Mouse (Mus musculus) kidney, adult 18-20 months (tissue): ENCODE measurements around the gene Rbpms2.

Source experiments
- DNase-seq: peaks from one replicate; pipeline ENCODE4 v3.0.0; 2021

Rbpms2 gene

DNA sequence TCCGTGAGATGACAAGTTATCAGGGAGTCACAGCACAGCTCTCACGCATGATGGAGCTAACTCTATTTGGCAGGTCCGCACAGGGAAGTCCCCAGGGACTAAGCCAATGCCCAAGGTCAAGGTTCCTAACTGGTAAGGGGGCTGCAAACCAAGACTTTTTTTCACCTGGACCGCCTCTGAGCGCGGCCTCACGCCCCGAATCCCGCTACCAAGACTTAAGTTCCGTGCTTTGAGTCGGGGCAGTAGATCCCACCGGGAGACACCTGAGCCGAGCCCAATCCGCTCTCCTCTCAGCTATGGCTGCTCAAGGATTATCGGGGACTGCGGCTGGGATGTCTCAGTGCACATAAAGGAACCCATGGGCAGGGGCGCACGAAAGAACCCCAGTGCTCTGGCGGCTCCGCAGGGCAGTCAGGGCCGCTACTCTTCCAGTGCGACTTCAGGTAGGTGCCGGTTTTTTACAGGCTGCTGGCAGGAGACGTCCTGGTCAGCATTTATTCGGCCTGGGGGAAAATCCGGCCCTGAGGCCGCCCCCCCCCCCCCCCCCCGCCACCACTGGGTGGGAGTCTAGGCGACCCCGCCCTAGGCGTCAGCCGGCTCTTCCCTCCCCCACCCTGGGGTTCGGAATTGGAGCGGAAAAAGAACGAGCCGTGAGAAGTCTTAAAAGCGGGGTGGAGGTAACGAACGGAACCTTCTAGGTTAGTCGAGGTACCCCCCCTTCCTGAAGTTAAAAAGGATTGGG, at the start of gene Rbpms2:
Rbpms2 (plus strand) TSS at position 624 of the 742 bp plus-strand sequence.
- peak; percentile 75 for DNase-seq

DNA sequence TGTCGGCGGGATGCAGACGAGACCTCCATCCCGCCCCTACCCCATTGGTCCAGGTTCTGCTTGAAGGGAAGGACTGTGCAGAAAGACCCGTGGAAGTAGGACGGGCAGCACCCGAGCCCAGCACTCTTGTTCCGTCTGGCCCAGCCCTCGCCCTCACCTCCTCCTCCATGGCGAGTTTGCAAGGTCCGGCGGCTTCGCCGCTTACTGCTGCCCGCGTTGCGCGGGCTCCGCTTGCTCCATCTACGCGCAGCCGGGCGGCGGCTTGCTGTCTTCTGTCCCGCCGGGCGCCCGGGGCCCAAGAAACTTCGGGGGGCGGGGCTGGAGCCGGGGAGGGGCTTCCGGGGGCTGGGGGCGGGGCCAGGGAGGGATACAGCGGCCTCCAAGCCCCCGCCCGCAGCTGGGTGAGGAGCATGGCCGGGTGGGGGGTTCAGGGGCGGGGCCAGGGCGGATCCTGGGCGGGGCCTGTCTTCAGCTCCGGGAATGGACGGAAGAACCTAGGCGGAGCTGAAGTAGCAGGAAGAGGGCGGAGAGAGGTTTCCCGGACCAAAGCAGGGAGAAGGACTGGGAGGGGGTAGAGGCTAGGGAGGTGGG, 49.6 kb upstream of the Rbpms2 start, which contains the start of gene Plekho2:
Plekho2 (minus strand) TSS at position 260 of the 591 bp plus-strand sequence.
- peak; percentile 91 for DNase-seq

DNA sequence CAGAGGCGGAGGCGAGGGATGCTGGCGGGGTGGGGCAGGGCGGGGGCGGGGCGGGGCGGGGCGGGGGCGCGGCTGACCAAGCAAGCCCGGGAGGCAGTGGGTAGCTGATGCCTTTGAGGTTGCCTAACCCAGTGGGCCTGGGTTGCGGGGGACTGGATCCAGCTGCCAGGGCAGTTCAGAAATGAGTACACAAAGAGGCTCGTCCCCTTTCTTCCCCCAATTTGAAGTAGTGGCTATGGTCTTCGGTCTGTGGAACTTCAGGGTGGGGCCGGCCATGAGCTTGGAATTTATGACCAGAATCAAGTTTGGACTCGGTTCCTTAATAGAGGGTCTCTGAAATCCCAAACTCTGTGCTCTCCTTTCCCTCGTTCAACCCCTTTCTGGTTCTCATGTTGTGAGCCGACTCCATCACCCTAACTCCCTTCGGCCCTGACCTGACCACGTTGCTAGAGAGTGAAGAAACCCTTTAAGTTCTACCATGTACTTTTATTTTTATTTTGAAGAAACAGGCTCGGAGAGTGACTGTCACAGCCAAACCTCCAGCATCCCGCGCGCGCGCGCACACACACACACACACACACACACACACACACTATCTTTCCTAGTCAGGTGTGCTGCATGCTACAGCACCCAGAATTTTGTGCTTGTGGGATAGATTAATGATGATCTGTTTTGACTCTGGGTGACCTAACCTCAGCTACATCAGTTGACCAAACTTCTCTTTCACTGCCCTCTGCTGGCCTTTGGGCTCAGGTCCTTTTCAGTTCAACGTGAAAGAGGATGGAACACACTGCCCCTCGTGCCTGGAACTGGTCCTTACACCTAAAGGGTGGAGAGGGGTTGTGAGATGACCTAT, 48.8 kb upstream of the Rbpms2 start:
- DNase-seq: peak; percentile 85

DNA sequence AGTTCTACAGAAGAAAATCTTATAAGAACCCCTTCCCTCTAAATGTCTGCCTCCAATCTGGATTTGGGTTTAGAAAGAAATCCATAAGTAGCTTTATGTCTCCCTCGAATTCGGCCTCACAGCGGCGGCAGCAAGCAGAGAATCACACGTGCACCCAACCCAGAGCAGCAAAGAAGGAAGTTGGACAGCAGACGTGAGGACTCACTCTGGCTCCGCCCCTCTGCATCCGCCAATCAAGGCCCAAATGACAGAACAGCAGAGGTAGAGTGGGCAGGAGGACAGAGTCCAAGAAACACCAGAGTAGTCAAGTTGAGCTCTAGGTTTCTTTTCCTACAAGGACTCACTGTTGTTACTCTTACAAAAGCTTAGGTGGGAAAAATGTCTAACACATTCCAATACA, 46.4 kb upstream of the Rbpms2 start:
- peak; percentile 48 for DNase-seq

DNA sequence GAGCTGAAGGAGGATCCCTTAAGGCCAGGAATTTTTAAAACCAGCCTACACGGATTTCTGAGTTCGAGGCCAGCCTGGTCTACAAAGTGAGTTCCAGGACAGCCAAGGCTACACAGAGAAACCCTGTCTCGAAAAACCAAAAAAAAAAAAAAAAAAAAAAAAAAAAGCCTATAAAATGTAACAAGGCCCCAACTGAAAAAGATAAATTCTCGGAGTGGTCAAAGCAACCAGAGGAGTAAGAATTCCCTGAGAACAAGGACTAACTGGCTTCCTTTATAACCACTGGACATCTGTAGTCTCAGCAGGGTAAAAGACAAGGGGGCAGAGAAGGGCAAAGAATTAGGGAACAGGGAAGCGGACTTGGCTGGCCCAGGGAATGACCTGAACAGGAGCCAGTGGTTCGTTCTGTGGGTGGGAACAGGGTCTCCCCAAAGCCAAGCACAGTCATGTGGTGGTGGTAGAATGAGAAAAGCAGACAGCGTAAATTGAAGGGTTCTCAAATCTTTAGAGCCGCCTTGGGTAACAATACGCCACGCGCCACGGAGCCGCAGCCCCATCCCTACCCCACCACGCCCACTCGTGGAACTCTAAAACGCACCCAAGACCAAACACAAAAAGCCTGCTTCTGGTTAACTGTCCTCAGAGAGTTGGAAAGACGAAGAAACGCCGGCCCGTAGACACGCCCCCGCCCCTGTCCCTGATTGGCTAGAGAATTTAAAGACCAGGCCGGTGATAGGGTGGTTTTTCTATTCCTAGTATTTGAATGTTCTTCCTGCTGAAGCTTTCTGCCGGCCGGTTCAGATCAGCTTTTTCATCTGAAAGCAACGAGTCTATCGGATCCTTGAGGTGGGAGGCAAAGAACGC, 42.8 kb upstream of the Rbpms2 start, which contains the start of gene Pif1:
Pif1 (plus strand) TSS at position 755 of the 864 bp plus-strand sequence.
- DNase-seq: peak; percentile 83

DNA sequence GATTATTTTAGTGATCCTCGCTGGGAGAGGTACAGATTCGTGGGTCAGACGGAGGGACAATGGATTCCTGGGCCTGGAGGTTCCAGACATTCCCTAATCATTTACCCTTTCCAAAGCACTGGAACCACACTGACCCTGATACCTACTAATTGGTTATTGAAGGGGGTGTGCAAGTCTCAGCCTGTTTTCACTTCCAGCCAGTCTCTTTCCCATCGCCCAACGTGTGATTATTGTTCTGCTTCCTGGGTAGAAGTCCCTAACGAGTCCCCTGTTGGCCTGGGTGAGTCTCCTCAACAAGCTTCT, 42.2 kb upstream of the Rbpms2 start:
- no peak for DNase-seq

DNA sequence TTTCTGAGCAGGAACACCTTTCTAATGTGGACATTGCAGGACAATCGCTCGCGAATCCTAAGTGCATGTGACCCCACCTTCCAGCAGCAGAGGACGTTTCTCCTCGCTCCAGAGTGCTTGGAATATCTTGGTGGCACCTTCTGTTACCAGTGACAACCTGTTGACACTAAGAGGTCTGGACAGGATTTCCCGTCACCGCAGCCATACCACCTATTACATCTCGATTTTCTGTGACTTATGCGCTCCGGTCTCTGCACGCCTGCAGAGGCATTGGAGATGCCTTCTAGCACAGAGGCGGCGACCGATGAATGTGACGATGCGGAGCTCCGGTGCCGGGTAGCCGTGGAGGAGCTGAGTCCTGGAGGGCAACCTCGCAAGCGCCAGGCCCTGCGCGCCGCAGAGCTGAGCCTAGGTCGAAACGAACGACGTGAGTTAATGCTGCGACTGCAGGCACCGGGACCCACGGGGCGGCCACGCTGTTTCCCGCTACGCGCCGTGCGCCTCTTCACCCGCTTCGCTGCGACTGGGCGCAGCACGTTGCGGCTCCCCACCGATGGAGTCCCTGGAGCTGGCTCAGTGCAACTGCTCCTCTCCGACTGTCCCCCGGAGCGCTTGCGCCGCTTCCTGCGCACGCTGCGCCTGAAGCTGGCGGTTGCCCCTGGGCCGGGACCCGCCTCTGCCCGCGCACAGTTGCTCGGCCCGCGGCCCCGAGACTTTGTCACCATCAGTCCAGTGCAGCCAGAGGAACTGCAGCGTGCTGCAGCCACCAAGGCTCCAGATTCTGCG, 41.7 kb upstream of the Rbpms2 start:
- no peak for DNase-seq

DNA sequence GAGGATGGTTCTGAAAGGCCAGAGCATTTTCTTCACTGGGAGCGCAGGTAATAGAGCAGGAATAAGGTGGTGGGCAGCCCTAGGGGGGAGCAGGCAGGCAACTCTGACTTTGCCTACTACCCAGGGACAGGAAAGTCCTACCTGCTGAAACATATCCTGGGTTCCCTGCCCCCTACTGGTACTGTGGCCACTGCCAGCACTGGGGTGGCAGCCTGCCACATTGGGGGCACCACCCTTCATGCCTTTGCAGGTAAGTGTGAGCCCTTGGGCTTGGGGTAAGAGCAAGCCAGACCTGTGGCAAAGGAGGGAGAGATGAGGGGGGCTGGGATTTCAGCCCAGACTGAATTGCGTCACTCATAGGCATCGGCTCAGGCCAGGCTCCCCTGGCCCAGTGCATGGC, 40.4 kb upstream of the Rbpms2 start:
- DNase-seq: no peak

DNA sequence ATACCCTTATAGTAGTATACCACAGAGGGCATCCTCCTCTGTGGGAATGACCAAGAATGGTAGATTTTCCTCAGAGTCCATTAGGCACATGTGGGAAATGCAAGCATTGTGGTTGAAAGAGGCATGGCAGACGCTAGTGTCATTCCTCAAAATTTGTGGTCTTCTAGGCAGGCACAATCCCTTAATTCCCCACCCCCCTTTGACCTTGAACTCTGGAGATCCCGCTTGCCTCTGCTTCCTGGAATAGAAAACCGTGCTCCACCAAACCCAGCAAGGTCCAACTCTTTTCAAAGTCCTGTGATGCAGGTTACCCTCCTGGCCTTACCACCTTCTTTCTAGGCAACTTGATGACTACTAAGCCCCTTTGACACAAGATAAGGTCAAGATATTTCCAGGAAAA, 36.7 kb upstream of the Rbpms2 start:
- DNase-seq: no peak

DNA sequence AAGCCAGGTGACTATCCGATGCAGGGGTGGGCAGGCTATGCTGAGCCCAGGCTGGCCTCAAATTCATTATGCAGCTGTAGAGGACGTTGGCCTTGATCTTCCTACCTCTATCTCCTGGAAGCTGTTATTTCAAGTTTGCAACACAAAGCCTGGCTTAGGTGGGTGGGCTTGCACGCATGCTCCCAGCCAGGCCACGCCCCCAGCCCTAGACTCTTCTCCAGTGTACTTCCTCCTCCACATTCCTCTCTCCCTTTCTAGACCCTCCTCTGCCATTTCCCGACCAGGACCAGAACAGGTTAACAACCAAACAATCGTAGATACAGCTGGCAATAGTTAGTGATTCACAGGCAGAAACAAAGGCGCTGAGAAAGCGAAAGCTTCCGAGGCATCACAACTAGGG, 35.9 kb upstream of the Rbpms2 start:
- no peak for DNase-seq

DNA sequence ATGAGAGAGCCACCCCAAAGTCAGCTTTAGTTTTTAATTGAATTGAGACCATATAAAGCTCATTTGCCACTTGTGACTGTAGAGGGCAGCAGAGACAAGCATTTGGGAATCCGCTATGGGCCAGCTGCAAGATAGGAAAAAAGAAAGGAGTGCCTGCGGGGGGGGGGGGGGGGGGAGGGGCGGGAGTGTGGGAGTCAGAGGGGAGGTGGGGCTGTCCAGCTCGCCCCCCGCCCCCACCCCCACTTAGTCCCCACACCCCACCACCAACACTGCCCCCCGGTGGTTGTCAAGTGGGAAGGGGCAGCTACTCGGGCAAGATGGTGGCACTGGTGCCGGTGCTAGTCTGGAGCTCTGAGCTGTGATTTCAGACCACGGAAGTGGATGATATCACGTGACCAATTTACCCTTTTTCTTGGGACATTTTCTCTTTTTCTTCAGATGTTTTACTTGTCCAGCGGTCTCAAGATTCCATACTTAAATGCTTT, 30.6 kb upstream of the Rbpms2 start:
- DNase-seq: peak; percentile 36

DNA sequence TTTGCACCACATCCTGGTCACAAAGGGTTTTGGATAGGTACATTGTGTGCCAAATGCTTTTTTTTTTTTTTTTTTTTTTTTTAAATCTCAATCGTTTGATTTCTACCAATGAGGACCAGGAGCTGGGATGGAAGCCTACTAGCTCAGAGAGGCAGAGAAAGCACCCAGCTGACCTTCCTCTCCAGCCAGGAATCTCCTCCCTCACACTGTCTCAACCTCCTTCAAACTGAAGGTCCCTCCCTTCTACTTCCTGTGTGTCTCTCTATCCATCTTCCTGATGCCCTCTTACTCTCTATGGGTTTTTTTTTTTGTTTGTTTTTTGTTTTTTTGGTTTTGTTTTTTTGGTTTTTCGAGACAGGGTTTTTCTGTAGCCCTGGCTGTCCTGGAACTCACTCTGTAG, 28.5 kb upstream of the Rbpms2 start:
- DNase-seq: no peak

DNA sequence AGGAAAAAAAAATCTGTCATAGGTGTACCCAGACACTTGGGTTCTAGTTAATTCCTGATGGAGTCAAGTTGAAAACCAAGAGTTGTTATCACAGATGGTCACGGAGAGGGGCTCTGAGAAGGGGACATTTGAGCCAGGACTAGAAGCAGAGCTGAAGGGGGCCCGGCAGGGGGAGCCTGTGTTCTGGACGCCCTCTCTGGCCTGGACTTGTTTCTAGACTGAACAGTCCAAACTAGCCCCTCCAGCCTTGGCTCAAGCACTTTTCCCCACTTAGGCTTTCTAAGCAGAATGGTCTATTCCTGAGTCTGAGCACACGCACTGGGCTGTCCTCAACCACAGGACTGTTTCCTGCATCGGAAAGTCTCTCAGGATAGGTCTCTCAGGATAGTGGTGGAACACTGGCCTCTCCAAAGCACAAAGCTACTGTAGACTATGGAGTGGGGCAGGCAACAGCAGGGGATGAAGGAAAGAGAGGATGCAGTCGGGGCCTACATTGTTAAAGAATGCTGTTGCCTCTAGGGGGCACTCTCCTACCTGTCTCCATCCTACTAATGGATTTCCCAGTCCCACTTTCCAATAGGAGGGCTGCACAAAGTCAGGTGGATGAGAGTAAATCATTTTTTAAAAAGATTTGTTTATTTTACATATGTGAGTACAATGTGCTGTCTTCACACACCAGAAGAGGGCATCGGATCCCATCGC, 25.9 kb upstream of the Rbpms2 start:
- DNase-seq: no peak

DNA sequence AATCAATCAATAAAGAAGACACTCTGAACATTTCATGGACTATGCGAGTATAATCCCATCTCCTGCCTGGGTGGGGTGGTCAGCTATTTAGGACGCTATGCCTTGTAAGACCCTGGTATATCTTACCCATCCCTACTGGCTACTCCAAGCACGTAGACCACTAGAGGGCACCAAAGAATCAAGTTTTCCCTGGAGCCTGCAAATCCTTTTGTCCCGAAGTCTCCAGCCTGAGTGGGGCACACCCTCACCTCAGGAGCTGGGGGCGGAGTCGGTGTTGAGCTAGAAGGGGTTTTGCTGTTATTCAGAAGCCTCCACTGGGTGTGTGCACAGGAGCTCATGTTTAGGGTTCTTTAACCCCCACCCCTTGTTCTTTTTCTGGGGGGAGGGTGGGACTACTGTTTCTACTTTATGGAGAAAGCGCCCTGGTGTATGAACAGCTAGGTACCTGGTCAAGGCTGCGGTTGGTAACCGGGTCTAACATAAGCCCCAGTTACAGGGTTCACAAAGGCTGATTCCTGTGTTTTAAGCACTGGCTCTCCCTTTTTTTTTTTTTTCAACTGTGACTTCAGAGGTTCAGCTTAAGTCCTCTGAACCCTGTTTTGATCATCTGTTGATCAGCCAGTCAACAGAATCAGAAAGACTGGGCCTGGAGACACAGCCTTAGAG, 23.8 kb upstream of the Rbpms2 start:
- peak; percentile 68 for DNase-seq

DNA sequence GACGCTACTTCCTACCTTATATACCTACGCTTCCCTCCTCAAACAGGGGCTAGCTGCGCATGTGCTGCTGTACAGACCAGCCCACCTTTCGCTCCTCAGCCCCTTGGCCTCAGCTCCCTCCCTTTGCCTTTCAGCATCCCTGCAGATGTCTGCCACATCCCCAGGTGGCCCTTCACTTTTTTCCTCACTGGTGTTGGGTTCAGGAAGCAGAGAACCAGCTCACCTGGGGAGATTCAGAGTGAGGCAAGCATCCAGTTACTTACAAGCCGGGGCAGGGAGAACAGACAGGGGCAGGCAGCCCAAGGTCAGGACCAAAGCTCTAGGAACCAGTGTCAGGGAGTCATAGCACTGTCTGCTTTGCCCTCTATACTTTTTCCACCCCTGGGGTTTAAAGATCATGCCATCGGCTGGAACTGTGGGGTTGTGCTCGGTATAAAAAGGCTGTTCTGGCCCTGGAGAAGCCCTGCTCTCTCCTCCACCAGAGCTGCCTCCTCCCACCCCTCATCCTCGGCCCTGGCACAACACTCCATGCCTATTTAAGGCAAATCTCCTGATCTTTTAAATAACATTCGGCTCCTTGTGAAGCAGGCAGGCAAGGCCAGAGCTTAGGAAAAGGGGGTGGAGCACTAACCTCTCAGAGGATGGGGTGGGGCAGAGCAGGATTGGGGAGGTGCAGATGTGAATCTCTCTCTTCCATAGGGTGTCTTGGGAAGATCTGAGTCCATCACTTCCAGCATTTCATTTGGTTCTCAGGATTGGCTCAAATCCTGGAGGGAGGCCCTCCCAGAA, 22.9 kb upstream of the Rbpms2 start:
- DNase-seq: no peak

DNA sequence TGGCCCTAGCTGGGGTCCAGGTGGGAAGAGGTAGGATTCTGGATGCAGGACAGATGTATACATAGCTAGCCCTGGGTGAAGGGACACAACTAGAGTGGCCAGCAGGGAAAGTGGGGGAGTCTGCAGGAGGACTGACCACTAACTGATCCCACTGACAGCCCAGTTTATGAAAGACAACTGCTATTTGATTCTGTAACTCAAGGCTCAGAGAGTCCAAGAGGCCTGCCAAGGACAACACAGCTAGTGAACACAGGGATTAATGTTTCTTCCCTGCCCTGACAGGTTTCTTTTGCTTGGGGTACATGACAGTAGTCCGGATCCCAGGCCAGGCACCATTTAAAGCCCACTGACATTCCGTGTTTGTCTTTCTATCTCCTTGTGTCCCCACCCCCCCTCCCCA, 22.3 kb upstream of the Rbpms2 start:
- no peak for DNase-seq

DNA sequence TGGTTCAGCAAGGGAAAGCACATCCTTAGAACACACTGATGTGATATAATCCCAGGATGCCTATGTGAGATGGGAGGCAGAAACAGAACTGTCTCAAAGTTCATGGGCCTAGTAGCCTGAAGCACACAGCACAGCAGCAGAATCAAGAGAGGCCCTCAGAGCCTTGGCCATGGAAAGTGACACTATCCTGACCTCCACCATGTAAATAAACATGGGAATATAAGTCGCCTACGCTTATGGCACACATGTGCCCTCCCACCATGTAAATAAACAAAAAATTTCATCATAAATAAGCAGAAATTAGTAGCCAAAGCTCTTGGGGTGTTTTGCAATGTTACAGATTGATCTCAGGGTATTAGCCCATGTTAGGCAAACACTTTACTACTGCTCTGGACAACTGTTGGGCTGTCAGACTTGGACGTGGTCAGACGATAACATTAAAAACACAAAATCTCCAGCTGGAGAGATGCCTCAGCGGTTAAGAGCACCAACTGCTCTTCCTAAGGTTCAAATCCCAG, 17.4 kb upstream of the Rbpms2 start:
- no peak for DNase-seq

DNA sequence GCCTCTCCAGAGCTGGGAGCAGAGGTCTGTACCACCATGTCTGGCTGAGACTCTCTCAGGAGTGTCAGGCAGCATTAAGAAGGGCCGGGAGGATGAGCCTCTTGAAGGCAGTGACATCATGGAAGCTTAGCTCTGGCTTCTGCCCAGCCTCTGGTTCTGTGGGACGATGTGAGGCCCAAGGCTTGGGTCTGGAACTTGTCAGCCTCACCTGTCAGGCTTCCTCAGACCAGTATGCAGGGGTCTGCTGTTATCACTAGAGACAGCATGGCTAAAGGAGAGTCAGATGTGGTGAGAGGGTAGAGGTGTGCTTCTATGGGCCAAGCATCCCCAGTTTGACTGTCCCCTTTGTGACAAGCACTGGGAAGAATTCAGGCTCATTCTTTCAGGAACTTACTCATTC, 16.4 kb upstream of the Rbpms2 start:
- DNase-seq: no peak

DNA sequence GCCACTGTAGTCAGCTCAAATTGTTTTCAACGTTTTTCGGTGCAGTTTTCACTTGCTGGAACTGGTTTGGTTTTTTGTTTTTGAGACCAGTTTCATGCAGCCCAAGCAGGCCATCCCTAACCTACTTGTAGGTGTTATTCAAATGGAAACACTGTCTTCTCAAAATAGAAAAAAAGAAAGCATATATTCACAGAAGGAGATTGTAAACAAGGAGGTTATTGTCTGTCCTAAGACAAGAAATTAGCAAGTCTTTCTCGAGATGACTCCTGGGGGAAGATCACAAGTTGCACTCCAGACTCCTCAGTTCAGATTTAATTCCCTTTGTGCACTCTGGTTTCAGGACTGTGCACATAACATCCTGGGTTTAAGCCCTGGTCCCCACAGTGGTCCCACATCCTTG, 10.1 kb upstream of the Rbpms2 start:
- no peak for DNase-seq

DNA sequence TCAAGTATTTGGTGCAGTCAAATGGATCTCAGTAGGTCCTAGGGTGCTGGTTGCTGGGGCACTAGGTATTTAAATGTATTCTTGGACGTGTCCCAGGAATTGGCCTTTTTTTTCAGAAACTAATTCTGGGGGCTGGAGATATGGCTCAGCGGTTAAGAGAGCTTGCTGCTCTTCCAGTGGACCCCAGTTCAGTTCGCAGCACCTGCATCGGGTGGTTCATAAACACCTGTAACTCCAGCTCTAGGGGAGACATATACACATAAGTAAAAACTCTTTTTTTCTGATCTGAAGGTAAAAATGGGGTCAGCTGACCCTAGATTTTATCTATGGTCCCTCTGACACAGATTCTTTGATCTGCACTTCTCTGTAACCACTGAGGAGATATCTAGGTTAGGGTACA, 8.3 kb upstream of the Rbpms2 start:
- no peak for DNase-seq
